Mouse (Mus musculus): ENCODE data around the gene Azi2. TPM values are rescaled to one million over a fixed set of nuclear protein-coding genes. Genes with fewer than 3 reads are reported as not detected.

Gene Azi2
- polyA plus RNA-seq (2012; rRNA removed), result 20.8 TPM in 2 replicates

GRCm38 (mm10) chr9:118040218-118041021, at the start of gene Azi2:
TSS of gene Azi2 (plus strand) at chr9:118040499.
- H3K4me3 ChIP-seq (replicated peaks; ENCODE audit: extremely low read depth, low read depth, low read length), result peak within 1 kb of the TSS; percentile 78
- WGBS, result under 1% methylated on average over 87 of the region's 87 CpGs
- no peaks in the 10 kb centered on the region; the same call in 1 of the 2 replicates for H3K4me1 ChIP-seq (ENCODE audit: control insufficient read depth, insufficient read depth, low read length)
- peak; percentile 98 for DNase-seq
- peak; percentile 70 for TF ChIP-seq POLR2A (IDR thresholded peaks at IDR 0.05; ENCODE audit: borderline replicate concordance, extremely low read depth, low read depth, low read length)
- peak; percentile 57 for TF ChIP-seq CTCF (IDR thresholded peaks at IDR 0.05; ENCODE audit: insufficient read depth, low read length)

DNA sequence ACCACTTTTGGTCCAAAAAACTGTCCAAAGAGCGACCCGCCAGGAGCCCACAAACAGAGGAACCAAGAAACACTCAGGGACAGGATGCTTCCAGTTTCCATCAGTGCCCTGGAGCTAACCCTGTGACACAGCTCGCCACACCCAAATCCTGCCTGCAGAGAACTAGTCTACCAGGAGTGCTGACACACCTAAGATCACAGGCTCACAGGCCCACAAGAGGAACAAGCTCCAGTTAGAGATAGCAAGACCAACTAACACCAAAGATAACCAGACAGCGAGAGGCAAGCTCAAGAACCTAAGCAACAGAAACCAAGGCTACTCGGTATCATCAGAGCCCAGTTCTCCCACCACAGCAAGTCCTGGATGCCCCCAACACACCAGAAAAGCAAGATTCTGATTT, 43.7 kb upstream of the Azi2 start:
- no peak for TF ChIP-seq POLR2A (IDR thresholded peaks at IDR 0.05; ENCODE audit: borderline replicate concordance, extremely low read depth, low read depth, low read length)
- TF ChIP-seq CTCF (IDR thresholded peaks at IDR 0.05; ENCODE audit: insufficient read depth, low read length), result no peak
- DNase-seq, result no peak
- no peaks in the 10 kb centered on the region for H3K4me1 ChIP-seq (ENCODE audit: control insufficient read depth, insufficient read depth, low read length)
- WGBS, result 95% methylated on average over 5 of the region's 5 CpGs
- H3K4me3 ChIP-seq (replicated peaks; ENCODE audit: extremely low read depth, low read depth, low read length), result no peak overlapping the region

DNA sequence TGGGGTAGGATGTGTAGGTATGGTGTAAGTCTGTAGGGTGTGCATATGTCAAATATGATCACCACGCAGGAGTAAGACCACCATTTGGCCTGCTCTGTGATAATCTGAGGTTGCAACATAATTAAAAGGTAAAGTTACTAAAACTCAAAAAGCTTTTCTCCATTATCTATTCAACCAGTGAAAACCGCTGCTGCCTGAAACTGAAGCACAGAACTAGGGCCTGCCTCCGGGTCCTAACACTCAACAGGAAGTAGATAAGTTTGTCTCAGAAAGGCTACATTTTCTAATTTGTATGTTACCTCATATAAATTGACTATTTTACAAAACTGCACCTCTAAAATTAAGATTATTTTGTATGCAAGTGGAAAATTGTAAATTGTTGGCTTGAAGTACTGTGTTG, 38.8 kb upstream of the Azi2 start:
- TF ChIP-seq POLR2A (IDR thresholded peaks at IDR 0.05; ENCODE audit: borderline replicate concordance, extremely low read depth, low read depth, low read length) (no peak), CTCF (IDR thresholded peaks at IDR 0.05; ENCODE audit: insufficient read depth, low read length) (no peak)
- 82% methylated on average over 3 of the region's 3 CpGs for WGBS
- H3K4me1 ChIP-seq (ENCODE audit: control insufficient read depth, insufficient read depth, low read length), result no peaks in the 10 kb centered on the region
- H3K4me3 ChIP-seq (replicated peaks; ENCODE audit: extremely low read depth, low read depth, low read length), result no peak overlapping the region
- no peak for DNase-seq

DNA sequence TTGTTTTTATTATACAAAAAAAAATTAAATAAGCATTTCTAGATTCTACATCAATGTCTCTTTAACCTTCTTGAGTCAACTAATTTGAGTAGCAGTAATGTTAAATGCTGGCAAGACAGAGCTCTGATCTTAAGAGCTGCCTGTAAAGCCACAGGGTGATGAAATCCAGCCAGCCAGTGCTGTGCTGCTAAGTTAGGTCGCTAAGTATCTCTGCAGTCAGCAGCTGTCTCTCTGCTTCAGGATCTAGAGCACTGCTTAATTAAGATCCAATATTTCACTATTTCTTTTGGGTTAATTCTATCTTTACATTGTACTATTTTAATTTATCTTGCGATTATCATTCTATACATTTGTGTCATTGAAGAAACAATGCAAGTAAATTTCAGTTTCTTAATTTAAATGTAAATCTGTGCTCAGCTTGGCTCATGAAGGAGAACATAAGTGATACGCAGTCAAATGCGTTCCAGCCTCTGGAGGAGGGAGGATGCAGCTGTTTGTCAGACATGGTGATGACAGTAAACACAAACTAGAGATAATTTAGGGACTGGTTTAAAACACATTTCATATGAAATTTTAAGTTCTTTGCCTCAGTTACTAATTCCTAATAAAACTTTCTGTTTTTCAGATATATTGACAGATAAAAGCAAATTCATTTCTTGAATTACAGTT, 36.9 kb upstream of the Azi2 start:
- Histone ChIP-seq H3K4me1 (ENCODE audit: control insufficient read depth, insufficient read depth, low read length) (no peaks in the 10 kb centered on the region), H3K4me3 (replicated peaks; ENCODE audit: extremely low read depth, low read depth, low read length) (no peak overlapping the region)
- 73% methylated on average over 4 of the region's 4 CpGs for WGBS
- no peak for DNase-seq
- TF ChIP-seq POLR2A (IDR thresholded peaks at IDR 0.05; ENCODE audit: borderline replicate concordance, extremely low read depth, low read depth, low read length) (no peak), CTCF (IDR thresholded peaks at IDR 0.05; ENCODE audit: insufficient read depth, low read length) (no peak)

- DNase-seq, result no peak
- H3K4me1 ChIP-seq (ENCODE audit: control insufficient read depth, insufficient read depth, low read length), result no peaks in the 10 kb centered on the region
- H3K4me3 ChIP-seq (replicated peaks; ENCODE audit: extremely low read depth, low read depth, low read length), result no peak overlapping the region
- TF ChIP-seq CTCF (IDR thresholded peaks at IDR 0.05; ENCODE audit: insufficient read depth, low read length) (no peak), POLR2A (IDR thresholded peaks at IDR 0.05; ENCODE audit: borderline replicate concordance, extremely low read depth, low read depth, low read length) (no peak)
- WGBS, result 81% methylated on average over 4 of the region's 4 CpGs
These were observed 36.4 kb upstream of the Azi2 start for GRCm38 (mm10) chr9:118003937-118004336.

GRCm38 (mm10) chr9:118012928-118013327, 27.4 kb upstream of the Azi2 start:
- no peak for DNase-seq
- no peak overlapping the region for H3K4me3 ChIP-seq (replicated peaks; ENCODE audit: extremely low read depth, low read depth, low read length)
- WGBS, result 89% methylated on average over 3 of the region's 3 CpGs
- TF ChIP-seq CTCF (IDR thresholded peaks at IDR 0.05; ENCODE audit: insufficient read depth, low read length), result no peak
- no peak for TF ChIP-seq POLR2A (IDR thresholded peaks at IDR 0.05; ENCODE audit: borderline replicate concordance, extremely low read depth, low read depth, low read length)
- H3K4me1 ChIP-seq (ENCODE audit: control insufficient read depth, insufficient read depth, low read length), result no peaks in the 10 kb centered on the region

- no peaks in the 10 kb centered on the region for H3K4me1 ChIP-seq (ENCODE audit: control insufficient read depth, insufficient read depth, low read length)
- H3K4me3 ChIP-seq (replicated peaks; ENCODE audit: extremely low read depth, low read depth, low read length), result no peak overlapping the region
- no peak for DNase-seq
- TF ChIP-seq POLR2A (IDR thresholded peaks at IDR 0.05; ENCODE audit: borderline replicate concordance, extremely low read depth, low read depth, low read length) (no peak), CTCF (IDR thresholded peaks at IDR 0.05; ENCODE audit: insufficient read depth, low read length) (no peak)
- 65% methylated on average over 2 of the region's 2 CpGs for WGBS
These were observed 15.3 kb upstream of the Azi2 start for GRCm38 (mm10) chr9:118024966-118025365.

DNA sequence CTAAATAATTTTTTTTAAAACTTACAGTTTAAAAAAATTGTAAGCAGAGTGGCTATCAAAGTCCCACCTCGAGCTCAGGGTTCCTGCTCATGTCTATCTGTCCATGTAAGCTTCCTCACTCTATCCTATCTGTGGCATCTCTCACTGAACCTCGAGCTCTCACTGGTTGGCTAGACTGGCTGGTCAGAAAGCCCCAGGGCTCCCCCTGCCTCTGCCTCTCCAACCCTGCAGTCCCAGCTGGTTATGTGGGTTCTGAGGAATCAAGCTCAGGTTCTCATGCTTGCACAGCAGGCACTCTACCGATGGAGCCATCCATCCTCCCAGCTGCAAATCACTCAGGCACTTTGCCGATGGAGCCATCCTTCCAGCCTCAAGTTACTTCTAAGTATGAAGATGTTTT, 10.8 kb upstream of the Azi2 start:
- H3K4me3 ChIP-seq (replicated peaks; ENCODE audit: extremely low read depth, low read depth, low read length), result no peak overlapping the region
- 43% methylated on average over 4 of the region's 4 CpGs for WGBS
- no peak for TF ChIP-seq CTCF (IDR thresholded peaks at IDR 0.05; ENCODE audit: insufficient read depth, low read length)
- TF ChIP-seq POLR2A (IDR thresholded peaks at IDR 0.05; ENCODE audit: borderline replicate concordance, extremely low read depth, low read depth, low read length), result no peak
- DNase-seq, result no peak
- H3K4me1 ChIP-seq (ENCODE audit: control insufficient read depth, insufficient read depth, low read length), result no peaks in the 10 kb centered on the region

GRCm38 (mm10) chr9:118030252-118030651, 10.0 kb upstream of the Azi2 start:
- Histone ChIP-seq H3K4me1 (ENCODE audit: control insufficient read depth, insufficient read depth, low read length) (no peaks in the 10 kb centered on the region), H3K4me3 (replicated peaks; ENCODE audit: extremely low read depth, low read depth, low read length) (no peak overlapping the region)
- no peak for TF ChIP-seq POLR2A (IDR thresholded peaks at IDR 0.05; ENCODE audit: borderline replicate concordance, extremely low read depth, low read depth, low read length)
- no peak for TF ChIP-seq CTCF (IDR thresholded peaks at IDR 0.05; ENCODE audit: insufficient read depth, low read length)
- WGBS, result 54% methylated on average over 1 of the region's 1 CpGs
- no peak for DNase-seq

DNA sequence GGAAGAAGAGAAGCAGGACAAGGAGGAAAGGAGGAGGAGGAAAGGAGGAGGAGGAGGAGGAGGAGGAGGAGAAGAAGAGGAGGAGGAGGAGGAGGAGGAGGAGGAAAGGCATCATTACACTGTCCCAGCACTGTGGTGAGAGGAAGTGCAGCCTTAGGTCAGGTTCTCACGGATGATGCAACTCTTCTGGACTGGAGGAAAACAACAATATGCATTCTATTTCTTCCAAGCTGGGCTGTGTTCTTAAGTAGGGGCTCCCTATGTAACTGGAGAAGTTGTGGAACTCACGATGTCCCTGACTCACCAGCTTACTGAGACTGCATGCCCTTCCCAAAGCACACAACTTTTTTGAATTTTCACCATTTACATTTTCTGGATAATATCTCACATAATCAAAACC, 8.6 kb upstream of the Azi2 start:
- 43% methylated on average over 2 of the region's 2 CpGs for WGBS
- no peak for DNase-seq
- Histone ChIP-seq H3K4me1 (ENCODE audit: control insufficient read depth, insufficient read depth, low read length) (no peaks in the 10 kb centered on the region), H3K4me3 (replicated peaks; ENCODE audit: extremely low read depth, low read depth, low read length) (no peak overlapping the region)
- no peak for TF ChIP-seq POLR2A (IDR thresholded peaks at IDR 0.05; ENCODE audit: borderline replicate concordance, extremely low read depth, low read depth, low read length)
- no peak for TF ChIP-seq CTCF (IDR thresholded peaks at IDR 0.05; ENCODE audit: insufficient read depth, low read length)

Measured in lung, adult 2 months (tissue).